Mouse (Mus musculus): ENCODE measurements at regions not wholly inside any gene's neighbourhood (a gene's known extent, or its start where the extent isn't known, plus 50 kb on each side); places are given as distances from the start of the nearest gene placed in this dataset.
A peak's percentile ranks its signal among the peaks of the same experiment; 100 is the strongest.

GRCm38 (mm10) chr1:128762854-128763253, 170.8 kb upstream of the Cxcr4 start:
- no peak for DNase-seq
- intact Hi-C loops (cut with DNase I) = loop anchor here (2.0 kb wide), 1 partner anchor 26 kb away; no protein-coding TSS in a partner anchor
- no peak for TF ChIP-seq CTCF (IDR thresholded peaks at IDR 0.05)
- Histone ChIP-seq H3K4me3 (no peak overlapping the region), H3K27ac (no peak overlapping the region)

GRCm38 (mm10) chr1:128762076-128762475, 170.0 kb upstream of the Cxcr4 start:
- TF ChIP-seq CTCF (IDR thresholded peaks at IDR 0.05) = no peak
- intact Hi-C loops (cut with DNase I) = loop anchor here (2.0 kb wide), 1 partner anchor 27 kb away; no protein-coding TSS in a partner anchor
- Histone ChIP-seq H3K4me3 (no peak overlapping the region), H3K27ac (no peak overlapping the region)
- DNase-seq = no peak

- no peak overlapping the region for H3K4me3 ChIP-seq
- H3K27ac ChIP-seq = no peak overlapping the region
- DNase-seq = no peak
- no peak for TF ChIP-seq CTCF (IDR thresholded peaks at IDR 0.05)
- intact Hi-C loops (cut with DNase I) = no loop called here
These were observed 166.8 kb upstream of the Cxcr4 start for GRCm38 (mm10) chr1:128758802-128759481.

- intact Hi-C loops (cut with DNase I) = no loop called here
- Histone ChIP-seq H3K4me3 (no peak overlapping the region), H3K27ac (no peak overlapping the region)
- no peak for DNase-seq
- TF ChIP-seq CTCF (IDR thresholded peaks at IDR 0.05) = no peak
These were observed 166.3 kb upstream of the Cxcr4 start for GRCm38 (mm10) chr1:128758294-128758801.

GRCm38 (mm10) chr1:128753427-128754012, 161.4 kb upstream of the Cxcr4 start:
- no peak overlapping the region for H3K27ac ChIP-seq
- no peak overlapping the region for H3K4me3 ChIP-seq
- TF ChIP-seq CTCF (IDR thresholded peaks at IDR 0.05) = no peak
- intact Hi-C loops (cut with DNase I) = no loop called here
- DNase-seq = no peak

- H3K4me3 ChIP-seq = no peak overlapping the region
- DNase-seq = no peak
- intact Hi-C loops (cut with DNase I) = no loop called here
- TF ChIP-seq CTCF (IDR thresholded peaks at IDR 0.05) = no peak
- no peak overlapping the region for H3K27ac ChIP-seq
These were observed 157.4 kb upstream of the Cxcr4 start for GRCm38 (mm10) chr1:128749437-128749994.

- H3K27ac ChIP-seq = no peak overlapping the region
- no peak overlapping the region for H3K4me3 ChIP-seq
- TF ChIP-seq CTCF (IDR thresholded peaks at IDR 0.05) = no peak
- intact Hi-C loops (cut with DNase I) = no loop called here
- no peak for DNase-seq
These were observed 155.2 kb upstream of the Cxcr4 start for GRCm38 (mm10) chr1:128747196-128747790.

- TF ChIP-seq CTCF (IDR thresholded peaks at IDR 0.05) = no peak
- intact Hi-C loops (cut with DNase I) = no loop called here
These were observed 154.4 kb upstream of the Cxcr4 start for GRCm38 (mm10) chr1:128746461-128747009.

GRCm38 (mm10) chr1:128740616-128741015, 148.5 kb upstream of the Cxcr4 start:
- Histone ChIP-seq H3K4me3 (no peak overlapping the region), H3K27ac (no peak overlapping the region)
- DNase-seq = no peak
- no peak for TF ChIP-seq CTCF (IDR thresholded peaks at IDR 0.05)
- intact Hi-C loops (cut with DNase I) = no loop called here

More at GRCm38 (mm10) chr1:128746461-128747009, 154.4 kb upstream of the Cxcr4 start:
- DNase-seq = no peak
- Histone ChIP-seq H3K27ac (no peak overlapping the region), H3K4me3 (no peak overlapping the region)

- DNase-seq = peak; percentile 25
- no peak overlapping the region for H3K4me3 ChIP-seq
- TF ChIP-seq CTCF (IDR thresholded peaks at IDR 0.05) = no peak
- intact Hi-C loops (cut with DNase I) = no loop called here
- H3K27ac ChIP-seq = no peak overlapping the region
These were observed 146.1 kb upstream of the Cxcr4 start for GRCm38 (mm10) chr1:128738152-128738551.

- intact Hi-C loops (cut with DNase I) = no loop called here
These were observed 142.8 kb upstream of the Cxcr4 start for GRCm38 (mm10) chr1:128734857-128735256.

GRCm38 (mm10) chr1:128731445-128731844, 139.4 kb upstream of the Cxcr4 start:
- H3K4me3 ChIP-seq = no peak overlapping the region
- no peak overlapping the region for H3K27ac ChIP-seq
- no peak for TF ChIP-seq CTCF (IDR thresholded peaks at IDR 0.05)
- no peak for DNase-seq
- intact Hi-C loops (cut with DNase I) = no loop called here

More at GRCm38 (mm10) chr1:128734857-128735256, 142.8 kb upstream of the Cxcr4 start:
- no peak for DNase-seq
- no peak for TF ChIP-seq CTCF (IDR thresholded peaks at IDR 0.05)
- H3K4me3 ChIP-seq = no peak overlapping the region
- H3K27ac ChIP-seq = no peak overlapping the region
